Mouse (Mus musculus): ENCODE results near the gene C530025M09Rik.

The C530025M09Rik gene

DNA sequence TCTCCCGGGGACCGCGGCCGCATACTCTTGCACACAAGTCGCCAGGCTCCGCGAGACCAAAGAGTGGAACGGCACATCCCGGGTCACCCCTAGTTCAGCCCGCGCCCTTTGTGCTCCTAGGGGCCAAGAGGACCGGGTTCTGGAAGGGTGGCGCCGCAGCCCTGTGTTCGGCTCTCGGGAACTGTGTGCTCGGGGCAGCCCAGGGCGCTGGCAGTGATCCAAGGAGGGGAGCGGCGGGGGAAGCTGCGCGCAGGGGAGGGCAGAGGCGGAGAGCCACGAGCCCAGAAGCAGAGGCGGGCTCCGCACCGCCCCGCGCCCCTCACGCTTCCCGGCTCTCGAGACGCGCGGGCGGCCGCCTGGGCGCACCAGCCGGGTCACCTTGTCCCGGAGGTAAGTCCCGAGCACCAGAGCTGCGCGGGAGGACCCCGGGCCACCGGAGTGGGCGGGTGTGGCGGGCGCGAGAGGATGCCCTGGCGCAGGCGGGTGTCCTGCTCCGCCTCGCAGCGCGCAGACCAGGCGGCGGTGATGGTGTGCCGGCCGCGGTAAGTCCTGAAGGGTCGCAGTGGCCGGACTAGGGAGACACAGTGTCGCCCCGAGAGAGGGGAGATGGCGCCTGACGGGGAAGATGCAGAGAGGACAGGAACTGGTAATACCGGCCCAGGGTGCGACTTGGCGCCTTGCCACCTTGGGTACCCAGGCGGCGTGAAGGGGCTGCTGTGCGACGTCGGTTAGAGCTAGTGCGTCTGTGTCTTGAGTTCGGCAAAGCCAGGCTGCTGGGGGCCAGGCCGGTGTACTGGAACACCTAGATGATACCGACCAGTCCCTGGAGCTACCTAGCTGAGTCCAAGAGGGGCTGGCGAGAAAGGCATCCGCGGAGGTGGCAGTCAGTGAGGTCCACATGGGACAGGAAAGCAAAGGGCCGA, at the start of gene C530025M09Rik:
TSS of gene C530025M09Rik (minus strand) at position 678 of the 923 bp plus-strand sequence.
- peak; percentile 88 for DNase-seq

DNA sequence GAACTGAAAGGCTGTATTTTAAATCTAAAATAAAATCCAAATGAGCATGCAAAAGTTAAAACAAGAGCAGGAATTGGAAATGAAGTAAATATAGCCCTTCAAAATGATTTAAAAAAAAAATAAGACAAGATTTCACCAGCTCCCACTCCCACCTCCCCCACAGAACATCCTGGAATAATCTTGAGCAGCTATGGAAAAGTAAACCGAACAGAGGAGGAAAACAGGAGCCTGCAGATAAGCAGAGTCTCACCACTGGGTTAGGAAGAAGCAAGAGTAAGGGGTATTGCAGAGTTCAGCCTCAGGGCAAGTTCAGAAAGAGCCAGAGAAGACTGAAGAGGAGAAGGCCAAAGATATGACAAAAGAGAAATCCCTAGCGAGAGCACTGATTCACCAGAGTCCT, 46.9 kb upstream of the C530025M09Rik start:
- DNase-seq: no peak

GRCm38 (mm10) chr2:149873346-149873745, 42.3 kb upstream of the C530025M09Rik start:
- DNase-seq: no peak

DNA sequence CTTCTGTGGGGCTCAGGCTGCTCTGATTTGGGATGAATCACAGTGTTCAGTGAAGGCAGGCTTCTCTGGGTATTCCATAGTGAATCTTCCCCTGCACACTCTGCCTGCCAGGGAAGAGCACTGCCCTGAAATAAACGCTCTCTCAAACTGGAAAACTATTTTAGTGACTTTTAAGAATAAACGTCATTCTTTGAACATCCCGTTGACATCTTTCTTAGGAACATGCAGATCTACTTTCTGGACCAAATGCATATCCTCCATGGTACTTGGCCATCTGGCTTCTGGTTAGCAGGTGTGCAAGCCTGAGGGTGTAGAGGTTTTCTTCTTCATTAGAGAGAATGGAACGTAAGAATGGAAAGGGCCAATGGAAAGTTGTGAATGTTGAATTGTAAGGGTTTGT, 41.5 kb upstream of the C530025M09Rik start:
- no peak for DNase-seq

GRCm38 (mm10) chr2:149870496-149870895, 39.5 kb upstream of the C530025M09Rik start:
- no peak for DNase-seq

- no peak for DNase-seq
These were observed 35.0 kb upstream of the C530025M09Rik start for GRCm38 (mm10) chr2:149865914-149866435.

DNA sequence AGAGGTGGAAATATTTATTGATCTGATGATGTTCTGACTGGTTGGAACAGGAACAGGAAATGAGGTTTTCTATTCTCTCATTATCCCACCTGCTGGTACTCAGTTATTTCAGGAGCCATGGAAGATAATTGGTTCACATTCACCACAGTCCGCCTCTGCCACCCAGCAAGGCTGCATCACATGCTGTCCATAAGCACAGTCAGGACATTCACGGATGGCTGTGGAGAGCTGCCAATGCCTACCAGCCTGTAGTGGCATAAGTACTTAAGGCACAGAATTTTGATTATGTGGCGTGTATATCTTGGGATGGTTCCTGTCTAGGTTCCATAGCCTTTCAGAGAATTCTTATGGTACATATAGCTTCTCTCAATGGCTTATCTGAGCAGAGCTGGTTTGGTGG, 30.0 kb upstream of the C530025M09Rik start:
- no peak for DNase-seq

- DNase-seq: no peak
These were observed 17.8 kb upstream of the C530025M09Rik start for GRCm38 (mm10) chr2:149848778-149849177.

DNA sequence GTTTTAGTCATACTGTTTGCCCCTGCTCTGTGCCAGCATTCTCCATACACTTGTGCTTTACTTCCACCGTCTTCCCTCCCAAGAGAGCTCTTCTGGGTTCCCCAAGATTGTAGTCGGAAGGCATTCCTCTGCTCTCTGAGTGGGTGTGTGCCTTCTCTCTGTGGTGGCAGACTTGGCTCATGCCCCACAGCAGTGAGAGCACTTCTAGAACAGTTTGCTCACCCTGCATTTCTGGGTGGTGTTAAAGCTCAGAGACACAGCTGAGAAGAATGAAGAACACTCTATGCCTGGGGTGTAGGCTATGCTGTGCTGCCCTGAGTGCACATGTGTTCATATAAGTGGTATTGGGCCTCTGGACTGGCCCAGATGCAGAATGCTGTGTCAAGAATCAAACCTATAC, 13.6 kb upstream of the C530025M09Rik start:
- DNase-seq: no peak

GRCm38 (mm10) chr2:149839666-149840065, 8.7 kb upstream of the C530025M09Rik start:
- DNase-seq: peak; percentile 55 to 70

DNA sequence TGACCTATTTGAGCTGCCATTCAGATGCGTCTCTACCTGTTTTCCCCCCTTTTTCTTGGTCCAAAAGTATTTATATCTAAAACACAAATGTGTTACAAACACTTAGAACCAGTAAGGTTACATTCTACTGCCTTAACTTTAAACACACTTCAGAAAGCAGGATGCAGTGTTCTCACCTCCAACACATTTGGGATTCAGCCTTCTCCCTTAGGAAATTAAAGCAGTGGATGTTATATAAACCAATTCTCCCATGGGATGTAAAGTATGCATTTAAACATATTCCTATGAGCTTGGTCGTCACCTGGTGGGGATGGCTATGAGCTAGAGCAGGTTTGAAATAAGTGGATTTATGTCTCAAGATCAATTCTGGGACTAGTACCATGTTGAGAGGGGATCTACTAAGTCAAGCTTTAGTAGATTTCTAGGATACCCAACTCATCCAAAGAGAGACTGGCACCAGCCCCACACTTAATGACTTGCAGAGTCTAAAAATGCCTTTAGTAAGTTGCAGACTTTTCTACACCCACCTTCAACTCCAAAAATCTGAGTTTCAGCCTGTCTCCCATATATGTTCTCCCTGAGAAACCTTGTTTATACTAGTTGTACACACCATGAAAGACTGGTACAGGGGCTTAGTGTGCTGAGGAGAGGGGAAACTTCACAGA, 5.6 kb upstream of the C530025M09Rik start:
- DNase-seq: no peak

- DNase-seq: no peak
These were observed 4.1 kb upstream of the C530025M09Rik start for GRCm38 (mm10) chr2:149835091-149835490.

- DNase-seq: peak in 1 of 2 experiments; percentile 19
These were observed 1.3 kb upstream of the C530025M09Rik start for GRCm38 (mm10) chr2:149832301-149832700.

- DNase-seq: peak; percentile 62 to 69
These were observed 639 bp upstream of the C530025M09Rik start for GRCm38 (mm10) chr2:149831459-149832245.

- DNase-seq: peak; percentile 68 to 79
These were observed 968 bp downstream of the C530025M09Rik start for GRCm38 (mm10) chr2:149829955-149830535.

DNA sequence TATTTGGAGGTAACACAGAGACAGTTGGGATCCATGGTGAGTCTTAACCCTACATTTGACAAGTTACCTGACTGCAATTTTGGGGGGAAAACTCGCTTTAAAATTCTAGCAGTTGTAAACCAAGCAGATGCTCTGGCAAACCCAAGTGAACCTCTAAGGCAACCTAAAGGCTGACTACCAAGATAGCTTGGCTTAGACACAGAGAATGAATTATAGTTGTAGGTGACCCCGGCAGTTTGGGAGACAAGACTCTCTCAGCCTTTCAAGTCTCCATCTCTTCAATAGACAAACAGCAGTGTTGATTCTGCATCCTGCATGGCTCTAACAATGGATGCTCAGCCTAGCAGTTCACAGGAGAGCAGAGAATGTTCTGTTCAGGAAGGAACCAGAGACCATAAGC, 2.1 kb downstream of the C530025M09Rik start, which contains the start of gene Syndig1:
TSS of gene Syndig1 (plus strand) at position 301 of the 400 bp plus-strand sequence.
- DNase-seq: no peak

GRCm38 (mm10) chr2:149820201-149820600, 10.8 kb downstream of the C530025M09Rik start:
- no peak for DNase-seq

GRCm38 (mm10) chr2:149819751-149820150, 11.3 kb downstream of the C530025M09Rik start:
- DNase-seq: no peak

DNA sequence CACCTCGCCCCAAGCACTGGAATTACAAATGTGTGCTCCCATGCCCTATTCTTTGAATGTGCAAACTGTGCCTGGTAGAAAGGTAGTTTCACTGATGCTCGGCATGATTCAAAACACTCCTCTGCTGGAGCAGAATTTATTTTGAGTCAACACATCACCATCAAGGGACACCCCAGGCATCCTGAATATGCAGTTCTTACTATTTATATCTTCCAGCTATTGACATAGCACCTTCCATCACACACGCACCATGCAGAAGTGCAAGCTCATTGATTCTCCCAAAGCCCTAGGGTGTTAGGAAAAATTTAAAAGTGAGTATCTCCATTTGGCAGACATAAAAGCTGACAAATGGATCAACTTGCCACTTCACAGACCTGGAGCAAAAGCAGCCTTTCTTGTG, 12.6 kb downstream of the C530025M09Rik start:
- DNase-seq: no peak

DNA sequence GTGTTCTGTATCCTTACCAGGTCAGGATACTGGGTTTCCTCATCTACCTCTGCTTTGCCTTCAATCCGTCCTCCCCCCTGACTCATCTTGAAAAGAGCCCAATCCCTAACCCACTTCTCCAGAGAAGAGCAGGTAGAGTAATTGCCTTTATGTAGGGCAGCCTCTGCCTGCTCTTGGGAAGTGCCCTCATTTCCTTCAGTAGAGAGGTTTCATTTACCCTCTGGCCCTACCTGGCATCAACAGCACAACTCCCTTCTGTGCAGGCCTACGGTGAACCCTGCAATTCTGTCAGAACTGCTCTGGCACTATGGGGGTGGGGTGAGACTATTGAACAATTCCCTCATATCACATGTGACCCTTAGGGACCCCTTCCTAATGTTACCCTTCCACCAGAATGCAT, 18.1 kb downstream of the C530025M09Rik start:
- DNase-seq: no peak

DNA sequence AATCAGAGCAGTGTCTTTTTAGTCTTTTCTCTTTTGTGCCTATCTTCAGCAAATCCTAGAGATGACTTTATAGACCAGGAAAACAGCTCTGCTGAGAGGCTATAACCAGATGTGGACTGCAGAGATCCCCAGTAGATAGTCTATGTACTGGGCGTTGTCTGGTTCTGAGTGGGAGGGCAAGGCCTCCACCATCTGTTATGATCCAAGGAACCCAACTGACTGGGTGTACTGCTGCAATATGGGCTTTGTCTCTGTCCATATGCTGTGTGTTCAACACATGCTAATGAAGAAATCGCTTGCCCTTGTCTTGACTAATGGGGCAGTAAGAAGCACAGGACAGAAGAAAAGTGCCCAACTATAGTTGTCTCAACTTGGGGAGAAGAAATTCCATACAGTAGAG, 25.8 kb downstream of the C530025M09Rik start:
- no peak for DNase-seq

- DNase-seq: no peak
These were observed 26.3 kb downstream of the C530025M09Rik start for GRCm38 (mm10) chr2:149804599-149805140.

Data from cerebellum, postnatal 10 days (tissue).